Mouse (Mus musculus) heart, embryonic 10.5 days (tissue): ENCODE data around the gene Lifr. TPM values are rescaled to one million over a fixed set of nuclear protein-coding genes. Genes with fewer than 3 reads are reported as not detected.

Experiments
- DNase-seq: peaks from one replicate; pipeline ENCODE4 v3.0.0-alpha.2; 2017; ENCODE audit warnings: low spot score
- H3K27ac ChIP-seq: fragments of 300-500 bp; sonication (generic); 2 replicates; pipeline ENCODE4 v1.5.1; 2016; ENCODE audit warnings: mild to moderate bottlenecking
- H3K27me3 ChIP-seq: fragments of 300-500 bp; sonication (generic); 2 replicates; pipeline ENCODE4 v1.6.1; 2016; ENCODE audit warnings: mild to moderate bottlenecking; ENCODE audit not compliant: poor library complexity, insufficient read depth, severe bottlenecking
- H3K36me3 ChIP-seq: fragments of 300-500 bp; sonication (generic); 2 replicates; pipeline ENCODE4 v1.6.1; 2016; ENCODE audit warnings: mild to moderate bottlenecking, moderate library complexity
- H3K4me1 ChIP-seq: fragments of 300-500 bp; sonication (generic); 2 replicates; pipeline ENCODE4 v1.6.1; 2016; ENCODE audit warnings: mild to moderate bottlenecking
- H3K4me3 ChIP-seq: fragments of 300-500 bp; sonication (generic); 2 replicates; pipeline ENCODE4 v1.5.1; 2016; ENCODE audit warnings: mild to moderate bottlenecking, moderate library complexity
- H3K9me3 ChIP-seq: fragments of 300-500 bp; sonication (generic); 2 replicates; pipeline ENCODE4 v1.6.1; 2016; ENCODE audit warnings: mild to moderate bottlenecking, moderate library complexity
- WGBS: fragments of 180-500 bp; shearing (Covaris S2); methylation state at CpG from one replicate; pipeline ENCODE4 v1.1.7; 2016; 5-methylcytosine and 5-hydroxymethylcytosine counted together
- polyA plus RNA-seq: library from polyadenylated mRNA; unstranded; fragments of >200 nt; fragmentation: Nextera tagmentation; extraction: Ambion mirVana; gene quantifications from 2 replicates; pipeline ENCODE4 v1.2.1, GENCODE M21; 2016

Lifr gene
- polyA plus RNA-seq, 1 experiment from 2014 or later = 20.5 TPM

GRCm38 (mm10) chr15:7117944-7118343, 27.5 kb downstream of the Lifr start:
- H3K9me3 ChIP-seq = no peaks in the 10 kb centered on the region
- no peaks in the 10 kb centered on the region for H3K4me1 ChIP-seq
- no peak overlapping the region for H3K27ac ChIP-seq
- no peak for DNase-seq
- H3K36me3 ChIP-seq = no peaks in the 10 kb centered on the region
- no peaks in the 10 kb centered on the region for H3K27me3 ChIP-seq
- WGBS = 82% methylated on average over 6 of the region's 6 CpGs
- no peak overlapping the region for H3K4me3 ChIP-seq

- H3K4me1 ChIP-seq = no peaks in the 10 kb centered on the region
- 28% methylated on average over 5 of the region's 5 CpGs for WGBS
- DNase-seq = no peak
These were observed 28.4 kb downstream of the Lifr start for GRCm38 (mm10) chr15:7118849-7119248.

GRCm38 (mm10) chr15:7119930-7120512, 29.6 kb downstream of the Lifr start:
- Histone ChIP-seq H3K9me3 (no peaks in the 10 kb centered on the region), H3K27ac (no peak overlapping the region), H3K4me1 (no peaks in the 10 kb centered on the region), H3K27me3 (no peaks in the 10 kb centered on the region), H3K36me3 (no peaks in the 10 kb centered on the region), H3K4me3 (no peak overlapping the region)
- DNase-seq = no peak
- 77% methylated on average over 8 of the region's 8 CpGs for WGBS

More at GRCm38 (mm10) chr15:7118849-7119248, 28.4 kb downstream of the Lifr start:
- H3K4me3 ChIP-seq = no peak overlapping the region
- H3K27ac ChIP-seq = no peak overlapping the region
- H3K27me3 ChIP-seq = no peaks in the 10 kb centered on the region
- H3K36me3 ChIP-seq = no peaks in the 10 kb centered on the region
- no peaks in the 10 kb centered on the region for H3K9me3 ChIP-seq

- H3K27ac ChIP-seq = no peak overlapping the region
- no peaks in the 10 kb centered on the region for H3K27me3 ChIP-seq
- DNase-seq = no peak
- H3K4me1 ChIP-seq = no peaks in the 10 kb centered on the region
- H3K9me3 ChIP-seq = no peaks in the 10 kb centered on the region
- H3K4me3 ChIP-seq = no peak overlapping the region
- 78% methylated on average over 5 of the region's 5 CpGs for WGBS
- H3K36me3 ChIP-seq = no peaks in the 10 kb centered on the region
These were observed 33.5 kb downstream of the Lifr start for GRCm38 (mm10) chr15:7123781-7124450.

GRCm38 (mm10) chr15:7126171-7126570, 35.8 kb downstream of the Lifr start:
- Histone ChIP-seq H3K4me3 (no peak overlapping the region), H3K27ac (no peak overlapping the region), H3K36me3 (no peaks in the 10 kb centered on the region), H3K4me1 (peaks cover 16% of the 10 kb centered on the region), H3K27me3 (no peaks in the 10 kb centered on the region), H3K9me3 (no peaks in the 10 kb centered on the region)
- 20% methylated on average over 1 of the region's 1 CpGs for WGBS
- DNase-seq = no peak

GRCm38 (mm10) chr15:7128627-7129126, 38.3 kb downstream of the Lifr start:
- Histone ChIP-seq H3K4me1 (peaks cover 21% of the 10 kb centered on the region), H3K9me3 (no peaks in the 10 kb centered on the region), H3K27ac (peak overlapping the region; percentile 95), H3K4me3 (peak overlapping the region; percentile 89), H3K36me3 (peaks cover 4% of the 10 kb centered on the region; the same call in 1 of the 2 replicates), H3K27me3 (0 out of 2 replicates have a peak, but pooled peaks cover 3% of the 10 kb centered on the region)
- no peak for DNase-seq
- 2% methylated on average over 18 of the region's 18 CpGs for WGBS

- under 1% methylated on average over 113 of the region's 116 CpGs for WGBS
- Histone ChIP-seq H3K36me3 (peaks cover 4% of the 10 kb centered on the region; the same call in 1 of the 2 replicates), H3K4me3 (peak overlapping the region; percentile 89), H3K27me3 (0 out of 2 replicates have a peak, but pooled peaks cover 3% of the 10 kb centered on the region), H3K27ac (peak overlapping the region; percentile 95), H3K4me1 (peaks cover 24% of the 10 kb centered on the region), H3K9me3 (no peaks in the 10 kb centered on the region)
- DNase-seq = peak; percentile 92
These were observed 38.9 kb downstream of the Lifr start for GRCm38 (mm10) chr15:7129127-7129943.

GRCm38 (mm10) chr15:7129944-7130287, 39.5 kb downstream of the Lifr start:
- Histone ChIP-seq H3K27me3 (0 out of 2 replicates have a peak, but pooled peaks cover 3% of the 10 kb centered on the region), H3K4me3 (peak overlapping the region; percentile 89), H3K27ac (peak overlapping the region; percentile 95), H3K36me3 (peaks cover 4% of the 10 kb centered on the region; the same call in 1 of the 2 replicates), H3K4me1 (peaks cover 24% of the 10 kb centered on the region), H3K9me3 (no peaks in the 10 kb centered on the region)
- WGBS = 0% methylated on average over 16 of the region's 16 CpGs
- DNase-seq = no peak

- peaks cover 4% of the 10 kb centered on the region; the same call in 1 of the 2 replicates for H3K36me3 ChIP-seq
- no peaks in the 10 kb centered on the region for H3K9me3 ChIP-seq
- DNase-seq = no peak
- peaks cover 24% of the 10 kb centered on the region for H3K4me1 ChIP-seq
- no peak overlapping the region for H3K27ac ChIP-seq
- 0 out of 2 replicates have a peak, but pooled peaks cover 3% of the 10 kb centered on the region for H3K27me3 ChIP-seq
- H3K4me3 ChIP-seq = peak overlapping the region; percentile 89
- 30% methylated on average over 7 of the region's 7 CpGs for WGBS
These were observed 40.3 kb downstream of the Lifr start for GRCm38 (mm10) chr15:7130691-7131225.

- 54% methylated on average over 13 of the region's 13 CpGs for WGBS
- no peaks in the 10 kb centered on the region for H3K9me3 ChIP-seq
- H3K4me1 ChIP-seq = peaks cover 35% of the 10 kb centered on the region
These were observed 42.3 kb downstream of the Lifr start for GRCm38 (mm10) chr15:7132741-7133140.

GRCm38 (mm10) chr15:7134454-7135052, 44.1 kb downstream of the Lifr start:
- H3K4me3 ChIP-seq = no peak overlapping the region
- H3K9me3 ChIP-seq = no peaks in the 10 kb centered on the region
- DNase-seq = no peak
- 56% methylated on average over 11 of the region's 11 CpGs for WGBS
- peaks cover 4% of the 10 kb centered on the region; the same call in 1 of the 2 replicates for H3K36me3 ChIP-seq
- no peak overlapping the region for H3K27ac ChIP-seq
- 0 out of 2 replicates have a peak, but pooled peaks cover 3% of the 10 kb centered on the region for H3K27me3 ChIP-seq
- H3K4me1 ChIP-seq = peaks cover 32% of the 10 kb centered on the region

More at GRCm38 (mm10) chr15:7132741-7133140, 42.3 kb downstream of the Lifr start:
- DNase-seq = no peak
- 0 out of 2 replicates have a peak, but pooled peaks cover 3% of the 10 kb centered on the region for H3K27me3 ChIP-seq
- no peak overlapping the region for H3K27ac ChIP-seq
- H3K36me3 ChIP-seq = peaks cover 4% of the 10 kb centered on the region; the same call in 1 of the 2 replicates
- no peak overlapping the region for H3K4me3 ChIP-seq

- peaks cover 25% of the 10 kb centered on the region for H3K4me1 ChIP-seq
- no peak for DNase-seq
- H3K36me3 ChIP-seq = peaks cover 4% of the 10 kb centered on the region; the same call in 1 of the 2 replicates
- 0 out of 2 replicates have a peak, but pooled peaks cover 3% of the 10 kb centered on the region for H3K27me3 ChIP-seq
- H3K9me3 ChIP-seq = no peaks in the 10 kb centered on the region
- no peak overlapping the region for H3K27ac ChIP-seq
- H3K4me3 ChIP-seq = no peak overlapping the region
- WGBS = 78% methylated on average over 6 of the region's 6 CpGs
These were observed 45.7 kb downstream of the Lifr start for GRCm38 (mm10) chr15:7135982-7136562.
